Mouse (Mus musculus) small intestine, adult 2 months (tissue): Measurements from ENCODE around the gene Tox2. TPM values are rescaled to one million over a fixed set of nuclear protein-coding genes. Genes with fewer than 3 reads are reported as not detected.

Experiments used
- H3K27ac ChIP-seq: fragments of 200-500 bp; 2 replicates; pipeline ENCODE4 v1.5.1; 2012; ENCODE audit warnings: low read depth, low read length, control low read depth, inconsistent platforms; ENCODE audit not compliant: insufficient read depth
- H3K27me3 ChIP-seq: fragments of 200-500 bp; 2 replicates; pipeline ENCODE4 v1.6.1; 2012; ENCODE audit warnings: mild to moderate bottlenecking, moderate library complexity, low read length, inconsistent platforms; ENCODE audit not compliant: control insufficient read depth, insufficient read depth
- H3K36me3 ChIP-seq: fragments of 200-500 bp; 2 replicates; pipeline ENCODE4 v1.6.1; 2012; ENCODE audit warnings: mild to moderate bottlenecking, low read length, control low read depth, inconsistent platforms; ENCODE audit not compliant: control insufficient read depth, insufficient read depth
- H3K4me1 ChIP-seq: fragments of 200-500 bp; 2 replicates; pipeline ENCODE4 v1.6.1; 2012; ENCODE audit warnings: low read length, inconsistent platforms, mixed read lengths; ENCODE audit not compliant: control insufficient read depth, insufficient read depth, insufficient read length
- H3K4me3 ChIP-seq: fragments of 200-500 bp; 2 replicates; pipeline ENCODE4 v1.5.1; 2012; ENCODE audit warnings: low read depth, mild to moderate bottlenecking, control low read depth, inconsistent platforms, low read length, moderate library complexity
- CTCF ChIP-seq: fragments of 200-500 bp; IDR thresholded peaks from 2 replicates; pipeline ENCODE4 v1.5.1; 2012; ENCODE audit warnings: low read depth, mild to moderate bottlenecking, control low read depth, inconsistent platforms, low read length, moderate library complexity, mixed read lengths; ENCODE audit not compliant: insufficient replicate concordance, insufficient read length; ENCODE audit errors: extremely low read depth
- POLR2A ChIP-seq: fragments of 200-500 bp; IDR thresholded peaks from 2 replicates; pipeline ENCODE4 v1.6.1; 2012; ENCODE audit warnings: low read depth, mild to moderate bottlenecking, control low read depth, inconsistent platforms, low read length, moderate library complexity
- WGBS: fragments of 180-500 bp; shearing (Covaris S2); methylation state at CpG from one replicate; pipeline ENCODE4 v1.1.7; 2018; 5-methylcytosine and 5-hydroxymethylcytosine counted together
- polyA plus RNA-seq: library from polyadenylated mRNA; depleted of rRNA; stranded (reverse); fragments of >200 nt; gene quantifications from 2 replicates; pipeline ENCODE4 v1.2.3, GENCODE M21; 2012

Gene Tox2
- polyA plus RNA-seq, 1 experiment: 15.1 TPM

GRCm38 (mm10) chr2:163204548-163205261, 1.8 kb downstream of the Tox2 start:
- TF ChIP-seq POLR2A: no peak
- TF ChIP-seq CTCF: no peak
- H3K4me1 ChIP-seq: peaks cover 16% of the 10 kb centered on the region
- 4% methylated on average over 44 of the region's 45 CpGs for WGBS
- H3K27me3 ChIP-seq: peaks cover 47% of the 10 kb centered on the region
- no peaks in the 10 kb centered on the region for H3K36me3 ChIP-seq
- H3K27ac ChIP-seq: no peak overlapping the region
- H3K4me3 ChIP-seq: peak overlapping the region; percentile 61

DNA sequence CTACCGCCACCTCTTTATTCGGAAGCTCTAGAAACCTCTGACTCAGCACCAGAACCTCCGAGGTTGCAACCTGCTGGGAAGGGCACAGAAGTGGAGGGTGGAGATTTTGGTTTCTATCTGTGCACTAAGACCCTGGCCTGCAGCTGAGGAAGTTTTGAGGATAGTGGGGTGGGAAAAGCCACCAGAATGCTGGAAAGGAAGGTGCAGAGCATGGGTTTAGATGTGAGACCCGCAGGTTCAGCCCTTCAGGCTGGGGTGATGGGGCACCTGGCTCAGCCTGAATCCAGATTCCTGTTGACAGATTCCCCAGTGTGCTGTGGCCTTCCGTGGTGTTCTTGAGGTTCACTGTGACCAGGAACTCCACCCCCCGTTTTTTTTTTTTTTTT, 2.3 kb downstream of the Tox2 start:
- Histone ChIP-seq H3K27me3 (peaks cover 49% of the 10 kb centered on the region), H3K4me3 (no peak overlapping the region), H3K36me3 (no peaks in the 10 kb centered on the region), H3K27ac (no peak overlapping the region), H3K4me1 (peaks cover 16% of the 10 kb centered on the region)
- TF ChIP-seq CTCF: no peak
- TF ChIP-seq POLR2A: no peak
- WGBS: 11% methylated on average over 6 of the region's 6 CpGs

GRCm38 (mm10) chr2:163205737-163206490, 3.0 kb downstream of the Tox2 start:
- 54% methylated on average over 17 of the region's 17 CpGs for WGBS
- H3K27ac ChIP-seq: no peak overlapping the region
- H3K27me3 ChIP-seq: peaks cover 49% of the 10 kb centered on the region
- H3K4me1 ChIP-seq: peaks cover 16% of the 10 kb centered on the region
- no peak for TF ChIP-seq POLR2A
- no peak for TF ChIP-seq CTCF
- H3K4me3 ChIP-seq: no peak overlapping the region
- H3K36me3 ChIP-seq: no peaks in the 10 kb centered on the region

DNA sequence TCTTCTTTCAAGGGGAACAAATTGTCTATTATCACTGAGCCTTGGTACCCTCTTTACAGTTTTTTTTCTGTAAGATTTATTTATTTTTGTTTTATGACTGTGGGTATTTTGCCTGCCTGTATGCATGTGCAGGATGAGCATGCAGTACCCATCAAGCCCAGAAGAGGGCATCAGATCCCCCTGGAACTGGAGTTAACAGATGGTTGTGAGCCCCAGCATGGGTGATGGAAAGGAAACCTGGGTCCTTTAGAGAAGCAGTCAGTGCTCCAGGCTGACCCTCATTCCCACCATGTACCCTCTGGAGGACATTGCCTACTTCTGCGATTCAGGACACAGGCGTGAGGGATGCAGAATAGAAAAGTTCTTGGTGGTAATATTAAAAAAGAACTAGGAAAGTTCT, 4.4 kb downstream of the Tox2 start:
- no peak overlapping the region for H3K27ac ChIP-seq
- H3K36me3 ChIP-seq: no peaks in the 10 kb centered on the region
- WGBS: 100% methylated on average over 2 of the region's 2 CpGs
- H3K27me3 ChIP-seq: peaks cover 54% of the 10 kb centered on the region
- H3K4me1 ChIP-seq: peaks cover 16% of the 10 kb centered on the region
- H3K4me3 ChIP-seq: no peak overlapping the region
- TF ChIP-seq CTCF: peak; percentile 18; the same call in 1 of the 2 replicates
- TF ChIP-seq POLR2A: no peak

- Histone ChIP-seq H3K36me3 (no peaks in the 10 kb centered on the region), H3K4me1 (peaks cover 8% of the 10 kb centered on the region), H3K27me3 (peaks cover 43% of the 10 kb centered on the region), H3K4me3 (no peak overlapping the region), H3K27ac (no peak overlapping the region)
- WGBS: 69% methylated on average over 8 of the region's 8 CpGs
- TF ChIP-seq POLR2A: no peak
- TF ChIP-seq CTCF: no peak
Measured at GRCm38 (mm10) chr2:163209139-163209538, 6.2 kb downstream of the Tox2 start.

DNA sequence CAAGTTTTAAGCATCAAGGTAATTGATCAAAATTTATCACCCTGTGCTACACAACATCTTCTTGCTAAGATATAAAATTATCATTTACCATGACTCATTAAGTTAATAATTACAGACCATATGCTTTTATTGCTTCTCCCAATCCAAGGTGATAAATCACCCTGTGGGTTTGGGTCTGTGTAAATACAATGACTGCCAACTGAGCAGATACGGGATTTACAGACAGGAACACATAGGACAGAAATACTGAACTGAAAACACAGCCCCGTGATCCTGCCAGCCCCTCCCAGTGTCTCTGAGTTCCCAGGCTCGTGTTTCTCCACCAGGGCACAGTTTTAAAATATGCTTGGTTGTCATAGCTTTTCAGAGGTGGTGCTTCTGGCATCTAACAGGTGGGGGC, 10.2 kb downstream of the Tox2 start:
- Histone ChIP-seq H3K27ac (no peak overlapping the region), H3K27me3 (peaks cover 23% of the 10 kb centered on the region), H3K4me1 (peaks cover 4% of the 10 kb centered on the region; the same call in 1 of the 2 replicates), H3K4me3 (no peak overlapping the region), H3K36me3 (no peaks in the 10 kb centered on the region)
- no peak for TF ChIP-seq CTCF
- no peak for TF ChIP-seq POLR2A
- WGBS: 11% methylated on average over 3 of the region's 3 CpGs

DNA sequence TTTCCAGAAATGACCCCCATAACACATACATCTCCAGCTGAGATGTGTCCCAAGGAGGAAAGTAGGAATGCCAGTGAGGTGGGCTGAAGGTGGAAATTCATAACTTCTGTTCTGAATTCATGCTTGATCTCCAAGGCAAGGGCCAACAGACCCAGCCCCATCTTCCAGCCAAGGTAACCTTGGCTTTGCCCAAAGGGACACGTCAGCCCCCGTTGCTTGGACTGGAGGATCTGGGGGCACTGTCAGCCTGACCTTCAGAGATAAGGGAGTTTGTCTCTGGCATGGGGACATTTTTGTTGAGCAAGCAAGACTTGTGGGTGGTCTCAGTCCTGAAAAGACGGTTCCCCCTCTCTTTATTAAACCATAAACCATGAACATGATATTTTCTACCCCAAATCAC, 15.2 kb downstream of the Tox2 start:
- Histone ChIP-seq H3K36me3 (no peaks in the 10 kb centered on the region), H3K4me1 (peaks cover 3% of the 10 kb centered on the region; the same call in 1 of the 2 replicates), H3K27ac (no peak overlapping the region), H3K4me3 (no peak overlapping the region), H3K27me3 (peaks cover 4% of the 10 kb centered on the region; the same call in 1 of the 2 replicates)
- 53% methylated on average over 3 of the region's 3 CpGs for WGBS
- TF ChIP-seq CTCF (no peak), POLR2A (no peak)
